Mouse (Mus musculus) heart, postnatal 0 days (tissue): ENCODE results near the gene Cass4.

Source experiments
- CTCF ChIP-seq: IDR thresholded peaks from 2 replicates; pipeline ENCODE4 v1.5.1; 2016; ENCODE audit warnings: antibody characterized with exemption, control low read depth, low read depth
- EP300 ChIP-seq: IDR thresholded peaks from 2 replicates; pipeline ENCODE4 v1.6.1; 2016; ENCODE audit warnings: antibody characterized with exemption, low read depth

GRCm38 (mm10) chr2:172346034-172346929, 47.3 kb upstream of the Cass4 start:
- no peak for TF ChIP-seq CTCF
- no peak for TF ChIP-seq EP300
